Mouse (Mus musculus) MN1 (cell line): Measurements from ENCODE around the gene Dhx33.

Experiments used
- DNase-seq: peaks from one replicate; pipeline ENCODE4 v3.0.0-alpha.2; 2016; ENCODE audit warnings: low spot score

The Dhx33 gene

DNA sequence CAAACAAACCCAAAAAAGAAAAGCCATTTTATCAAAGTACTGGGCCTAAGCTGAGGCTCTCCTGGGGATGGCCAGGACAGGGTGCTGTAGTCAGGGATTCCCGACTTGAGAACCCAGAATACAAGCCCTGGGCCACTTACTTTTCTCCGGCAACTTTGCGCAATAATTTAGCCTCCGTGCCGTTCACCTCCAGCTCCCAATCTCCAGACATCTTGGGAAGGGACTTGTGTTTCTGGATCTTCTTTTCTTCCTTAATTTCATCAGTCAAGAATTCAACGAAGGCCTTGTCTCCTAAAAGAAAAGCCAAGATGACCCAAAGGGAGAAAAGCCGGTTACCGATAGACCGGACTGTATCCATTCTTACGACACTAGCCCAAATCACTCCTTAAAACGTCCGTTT, 22.2 kb downstream of the Dhx33 start:
- DNase-seq, result peak; percentile 11

DNA sequence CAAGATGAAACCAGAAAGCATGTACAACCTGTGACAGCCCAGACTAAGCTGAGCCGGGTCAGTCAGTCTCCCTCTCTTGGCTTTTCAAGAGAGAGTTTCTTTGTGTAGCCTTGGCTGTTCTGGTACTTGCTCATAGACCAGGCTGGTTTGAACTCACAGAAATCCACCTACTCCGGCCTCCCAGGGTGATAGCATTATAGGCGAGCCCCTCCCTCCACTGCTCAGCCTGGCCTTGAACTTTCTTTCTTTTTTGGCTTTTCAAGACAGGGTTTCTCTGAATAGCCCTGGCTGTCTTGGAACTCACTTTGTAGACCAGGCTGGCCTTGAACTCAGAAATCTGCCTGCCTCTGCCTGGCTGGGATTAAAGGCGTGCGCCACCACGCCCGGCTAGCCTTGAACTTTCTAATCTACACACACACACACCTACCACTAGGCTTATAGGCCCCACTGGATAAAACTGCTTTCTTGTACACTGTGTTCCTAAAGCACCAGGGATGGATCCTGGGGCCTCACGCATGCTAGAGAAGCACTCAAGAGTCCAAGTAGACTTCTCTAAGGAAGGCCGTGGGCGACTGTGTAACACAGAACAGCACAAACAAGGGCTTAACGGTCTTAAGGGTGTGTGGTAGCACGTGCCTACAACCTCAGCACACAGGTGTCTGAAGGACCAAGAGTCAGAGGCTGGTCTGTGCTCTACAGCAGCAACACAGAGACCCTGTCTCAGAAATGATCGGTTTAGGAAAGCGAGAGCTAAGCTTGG, 23.3 kb downstream of the Dhx33 start:
- DNase-seq, result no peak

DNA sequence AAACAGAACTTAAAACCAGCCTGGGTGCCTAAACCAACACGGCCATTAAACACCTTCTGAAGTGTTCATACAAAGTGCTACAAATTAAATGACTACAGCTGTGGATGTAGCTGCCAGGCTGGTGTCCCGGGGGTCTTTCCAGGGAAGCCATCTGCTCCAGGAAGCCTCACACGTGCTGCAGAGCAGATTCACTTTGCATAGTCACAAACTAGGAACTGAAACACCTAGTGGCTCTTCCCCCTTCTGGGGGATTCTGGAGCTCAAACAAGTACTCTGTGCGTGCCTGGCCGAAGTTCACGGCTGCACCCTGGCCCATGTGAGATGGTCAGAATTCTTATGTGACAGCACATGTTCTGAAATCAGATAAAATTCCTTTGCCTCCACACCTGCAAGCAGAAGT, 24.0 kb downstream of the Dhx33 start:
- no peak for DNase-seq

DNA sequence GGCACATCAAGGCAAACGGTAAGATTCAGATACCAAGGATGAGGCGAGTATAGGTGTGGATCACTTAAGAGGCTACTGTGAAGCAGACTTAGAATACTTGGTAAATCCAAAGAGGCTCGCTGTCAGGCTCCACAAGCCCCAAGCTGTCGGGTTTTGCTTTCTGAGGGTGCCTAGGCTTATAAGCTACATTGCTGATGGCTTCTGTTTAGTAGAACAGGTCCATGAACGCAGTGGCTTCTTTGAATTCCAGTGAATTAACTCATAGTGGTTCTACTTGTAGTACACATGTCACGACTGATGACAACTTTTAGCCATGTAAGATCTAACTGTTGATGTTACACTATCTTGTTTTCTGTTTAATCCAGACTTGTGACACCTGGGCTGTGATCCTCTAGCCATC, 26.9 kb downstream of the Dhx33 start:
- no peak for DNase-seq

DNA sequence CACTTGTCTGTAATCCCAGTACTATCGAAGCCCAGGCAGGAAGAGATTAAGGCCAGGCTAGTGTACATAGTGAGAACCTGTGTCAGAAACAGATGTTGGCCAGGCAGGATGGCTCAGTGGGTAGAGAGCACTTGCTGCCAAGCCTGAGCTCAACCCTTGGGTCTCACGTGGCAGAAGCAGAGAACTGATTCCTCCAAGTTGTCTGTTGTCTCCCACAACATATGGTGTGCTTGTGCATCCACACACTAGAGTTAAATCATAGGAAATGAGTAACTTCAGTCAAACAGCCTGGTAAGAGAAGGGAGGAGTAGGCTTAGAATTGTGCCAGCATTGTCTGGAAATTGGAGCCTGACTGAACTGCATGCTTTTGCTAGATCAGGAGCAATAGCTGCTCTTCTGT, 29.0 kb downstream of the Dhx33 start:
- DNase-seq, result no peak

DNA sequence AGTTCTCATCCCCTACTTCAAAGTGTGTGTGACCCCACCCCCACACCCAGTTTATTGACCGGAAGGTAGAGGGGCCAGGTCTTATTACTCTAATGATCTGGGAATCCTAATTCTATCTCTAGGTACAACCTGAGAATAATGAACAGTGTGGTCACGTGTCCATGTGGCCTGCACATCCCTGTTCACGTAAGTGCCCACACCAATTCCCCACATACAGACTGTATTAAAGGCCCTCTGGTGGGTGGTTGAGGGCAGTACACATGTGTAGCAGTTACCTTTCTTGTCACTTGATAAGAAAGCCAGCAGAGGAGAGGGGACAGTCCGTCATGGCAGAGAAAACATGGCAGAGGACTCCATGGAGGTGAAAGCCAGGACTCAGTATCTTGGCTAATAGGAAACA, 30.3 kb downstream of the Dhx33 start:
- peak; percentile 18 for DNase-seq

DNA sequence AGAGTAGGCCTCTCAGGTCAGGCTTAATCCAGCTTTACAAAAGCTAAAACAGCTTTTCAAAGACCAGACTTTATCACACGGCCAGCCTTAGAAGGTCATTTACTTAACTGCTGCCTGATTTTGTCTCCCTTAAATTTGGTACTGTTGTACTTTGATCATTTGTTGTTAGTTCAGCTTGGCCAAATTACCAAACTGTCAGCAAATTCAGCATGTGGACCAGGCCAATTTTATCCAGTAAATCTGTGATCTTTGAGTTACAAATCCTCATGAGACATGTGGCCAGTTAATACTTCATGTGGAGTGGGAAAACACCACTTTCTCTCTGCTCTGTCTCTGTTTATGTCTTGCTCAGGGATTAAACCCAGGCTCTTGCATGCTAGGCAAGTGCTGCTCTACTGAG, 31.7 kb downstream of the Dhx33 start:
- no peak for DNase-seq

DNA sequence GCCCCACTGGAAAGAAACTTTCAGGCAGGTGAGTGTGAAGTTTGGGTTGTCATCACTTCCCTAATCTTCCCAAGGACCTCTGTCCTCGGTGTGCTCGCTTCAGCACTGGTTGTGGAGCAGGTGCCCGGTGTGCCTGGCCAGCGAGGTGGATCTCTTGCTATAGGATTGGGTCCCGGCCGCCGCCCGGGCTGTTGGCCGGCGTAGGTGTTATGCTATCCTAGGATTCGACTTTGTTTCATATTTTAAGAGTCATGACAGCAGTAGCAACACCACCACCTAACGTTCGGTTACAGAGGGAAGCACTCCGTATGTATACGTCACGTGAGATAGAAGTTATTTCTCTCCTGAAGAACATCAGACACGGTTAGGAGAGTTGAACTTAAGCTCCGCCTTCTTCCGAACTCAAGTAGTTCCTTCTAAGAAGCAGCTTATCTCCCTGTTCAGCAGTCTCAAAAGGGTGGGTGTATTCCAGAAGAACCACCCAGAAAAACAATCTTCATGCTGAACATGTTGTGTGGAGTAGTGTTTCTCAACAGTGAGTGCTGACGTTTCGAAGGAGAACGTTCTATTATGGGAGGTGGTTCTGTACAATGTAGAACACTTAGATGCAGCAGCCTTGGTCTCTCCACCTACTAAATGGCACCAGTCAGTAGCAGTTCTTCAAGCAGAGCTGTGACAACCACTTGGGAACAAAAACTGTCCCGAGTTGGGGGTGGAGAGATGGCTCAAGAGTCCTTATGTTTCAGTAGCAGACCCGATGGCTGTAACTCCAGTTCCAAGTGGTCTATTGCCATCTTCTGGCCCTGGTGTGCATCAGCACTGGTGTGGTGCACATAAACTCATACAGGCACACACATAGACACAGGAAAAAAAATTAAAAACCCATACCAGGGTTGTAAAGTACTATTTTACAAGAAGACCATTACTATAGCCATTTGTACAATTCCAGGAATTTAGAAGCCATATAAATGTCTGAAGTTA, 33.4 kb downstream of the Dhx33 start:
- DNase-seq, result no peak

DNA sequence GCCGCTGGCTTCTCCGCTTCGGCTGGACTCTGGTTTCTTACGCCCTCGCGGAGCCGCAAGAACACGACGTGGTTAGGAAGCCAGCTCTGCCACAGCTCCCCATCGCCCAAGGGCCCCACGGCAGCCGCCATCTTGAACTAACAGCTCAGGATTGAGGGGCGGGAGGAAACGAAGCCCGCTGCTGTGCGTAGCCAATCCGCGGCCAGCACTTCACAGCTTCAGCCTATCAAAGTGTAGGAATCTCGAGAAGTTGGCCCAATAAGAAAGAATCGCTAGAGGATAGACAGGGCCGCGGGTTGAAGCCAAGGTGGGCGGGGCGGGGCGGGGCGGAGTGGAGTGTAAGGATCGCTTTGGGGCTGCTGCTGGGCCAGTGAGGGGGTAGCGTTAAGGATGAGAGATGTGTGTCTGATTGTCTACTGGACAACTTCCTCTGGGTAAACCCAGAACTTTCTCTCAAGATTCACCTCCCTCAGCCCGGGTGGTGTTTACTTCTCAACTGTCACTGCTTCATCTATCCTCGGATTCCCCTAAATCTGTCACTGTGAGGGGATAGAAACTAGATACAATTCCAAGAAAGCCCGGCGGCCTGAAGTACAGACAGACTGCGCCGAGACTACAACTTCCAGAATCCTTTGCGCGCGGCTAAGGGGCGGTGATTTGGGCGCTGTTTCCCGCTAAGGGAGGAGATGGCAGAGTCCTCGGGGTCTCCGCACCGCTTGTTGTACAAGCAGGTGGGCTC, 34.2 kb downstream of the Dhx33 start, which contains the start of the genes Nup88 and Rpain:
Gene Nup88, minus strand, starts transcription at position 153 of the 739 bp plus-strand sequence.
Gene Rpain, plus strand, starts transcription at position 393 of the 739 bp plus-strand sequence.
- peak; percentile 97 for DNase-seq

DNA sequence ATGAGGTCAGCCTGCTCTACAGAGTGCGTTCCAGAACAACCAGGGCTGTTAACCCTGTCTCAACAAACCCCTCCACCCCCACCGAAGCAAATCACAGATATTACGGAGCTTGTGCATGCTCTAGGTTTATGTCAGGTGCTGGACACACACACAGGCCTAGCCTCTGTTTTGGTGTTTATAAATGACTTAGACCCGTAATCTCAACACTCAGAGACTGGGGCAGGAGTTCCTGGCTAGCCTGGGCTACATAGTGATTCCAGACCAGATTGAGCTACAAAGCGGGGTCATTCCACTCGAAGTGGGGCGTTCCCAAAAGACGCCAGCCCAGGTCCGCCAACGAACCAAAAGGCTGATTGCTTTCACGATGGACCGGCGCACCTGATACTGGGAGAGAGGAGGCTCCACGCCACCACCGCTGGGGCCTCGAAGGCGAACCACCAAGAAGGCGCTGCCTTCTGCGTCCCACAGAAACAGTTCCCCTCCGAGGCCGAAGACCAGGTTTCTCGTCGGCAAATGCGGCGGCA, 34.9 kb downstream of the Dhx33 start:
- DNase-seq, result peak; percentile 58

DNA sequence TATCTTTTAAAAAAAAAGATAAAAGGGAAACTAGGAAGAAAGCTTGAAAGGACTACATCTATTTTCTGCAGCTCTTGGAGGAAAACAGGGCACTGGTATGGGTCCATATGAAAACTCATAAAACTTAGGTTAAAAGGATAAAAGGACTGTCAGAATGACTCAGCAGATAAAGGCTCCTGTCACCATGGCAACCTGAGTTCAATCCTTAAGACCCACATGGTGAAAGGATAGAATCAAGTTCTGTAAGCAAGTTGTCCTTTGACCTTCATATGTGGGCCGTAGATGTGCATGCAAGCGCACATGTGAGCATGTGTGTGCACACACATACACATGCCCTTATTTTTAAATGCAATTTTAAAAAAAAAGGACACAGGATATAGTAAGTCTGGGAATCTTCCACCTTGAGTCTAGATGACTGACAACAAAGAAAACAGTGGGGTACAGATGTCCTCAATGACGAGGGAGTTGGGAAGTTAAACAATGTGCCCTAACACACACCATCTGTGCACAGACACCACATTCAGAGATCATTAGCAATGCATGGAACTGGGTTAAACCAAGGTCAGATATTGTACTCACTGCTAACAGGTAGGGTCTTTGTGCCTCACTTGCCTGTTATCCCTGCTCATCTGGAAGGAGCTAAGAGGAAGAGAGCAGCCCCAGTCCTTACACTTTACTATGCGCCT, 39.9 kb downstream of the Dhx33 start:
- DNase-seq, result peak; percentile 26

DNA sequence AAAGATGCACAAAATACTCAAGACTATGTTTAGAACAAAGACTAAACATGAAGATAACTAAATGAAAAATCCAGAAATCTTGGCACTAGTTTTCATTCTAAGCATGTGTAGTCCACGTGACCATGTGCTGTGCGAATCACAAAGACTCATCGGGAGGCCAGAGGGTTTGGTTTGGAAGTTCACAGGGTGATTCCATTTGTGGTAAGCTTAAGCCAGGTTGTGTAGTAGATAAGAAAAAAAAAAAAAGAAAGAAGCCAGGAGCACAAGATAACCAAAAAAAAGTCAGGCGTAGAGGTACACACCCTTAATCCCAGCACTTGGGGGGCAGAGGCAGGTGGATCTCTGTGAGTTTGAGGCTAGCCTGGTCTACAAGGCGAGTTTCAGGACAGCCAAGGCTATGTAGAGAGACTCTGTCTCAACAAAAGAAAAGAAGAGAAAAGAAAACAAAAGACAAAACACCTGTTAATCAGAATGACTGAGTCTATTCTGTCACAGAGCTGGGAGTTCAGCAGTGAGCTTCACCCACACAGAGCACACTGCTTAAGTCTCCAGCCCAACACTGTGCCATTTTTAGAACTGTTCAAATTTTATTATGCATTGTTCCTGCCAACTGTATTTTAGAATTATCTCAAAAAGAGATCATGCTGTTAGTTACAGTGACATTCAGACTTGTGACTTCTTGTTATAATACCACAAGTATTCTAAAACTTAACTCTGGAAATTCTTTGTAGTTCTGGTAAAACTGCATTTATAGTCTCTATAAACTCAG, 43.3 kb downstream of the Dhx33 start:
- DNase-seq, result no peak

DNA sequence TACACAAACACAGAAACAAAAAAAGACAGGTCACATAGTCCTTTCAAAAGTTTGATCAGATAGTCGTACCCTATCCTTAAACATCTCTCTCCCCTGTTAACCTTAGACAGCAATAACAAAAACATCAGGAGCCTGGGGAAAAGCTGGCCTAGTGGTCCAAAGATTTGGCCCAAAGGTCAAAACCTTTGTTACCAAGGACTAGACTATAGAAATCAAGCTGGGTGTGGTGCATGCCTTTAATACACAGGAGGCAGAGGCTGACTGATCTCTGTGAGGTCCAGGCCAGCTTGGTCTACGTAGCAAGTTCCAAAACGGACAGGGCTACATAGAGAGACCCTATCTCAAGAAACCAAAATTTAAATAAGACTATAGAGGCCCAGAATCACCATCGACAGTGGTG, 49.5 kb downstream of the Dhx33 start:
- no peak for DNase-seq

DNA sequence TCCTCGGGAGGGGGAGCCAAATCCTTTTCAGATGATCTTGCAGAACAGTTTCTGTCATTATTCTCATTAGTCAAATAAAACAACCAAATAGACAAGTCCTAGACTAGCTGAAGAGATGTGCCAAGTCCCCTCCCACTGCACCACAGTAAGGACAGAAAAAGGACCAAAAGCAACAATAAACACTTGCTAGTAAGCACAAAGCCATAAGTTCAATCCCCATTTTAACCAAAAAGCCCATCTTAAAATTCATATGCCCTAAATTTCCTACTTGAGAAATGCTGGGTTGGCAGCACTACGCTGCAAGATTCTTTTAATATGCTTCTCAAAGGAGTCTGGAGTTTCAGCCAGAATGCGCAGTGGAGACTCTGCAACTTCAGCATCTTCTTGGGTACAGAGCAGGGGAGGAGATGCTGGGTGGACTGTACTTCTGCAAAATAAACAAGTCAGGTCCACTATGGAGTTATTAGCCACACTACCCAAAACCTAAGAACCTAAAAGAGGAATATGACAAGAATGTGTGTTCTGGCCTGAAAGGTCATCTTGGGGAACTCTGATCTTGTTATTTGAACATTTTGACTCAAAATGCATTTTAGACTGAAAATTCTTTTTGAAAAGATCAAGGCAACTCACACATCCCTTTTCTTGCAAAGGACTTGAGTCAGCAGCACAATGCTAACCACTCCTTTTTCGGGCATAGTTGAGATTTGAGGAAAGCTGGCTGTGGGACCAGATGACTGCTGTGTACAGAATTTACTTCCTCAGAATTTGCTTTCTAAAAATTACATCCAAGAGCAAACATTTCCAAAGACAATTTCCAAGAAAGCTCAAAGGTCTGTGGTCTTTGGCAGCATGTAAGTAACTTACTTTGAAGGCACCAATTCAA, 59.1 kb downstream of the Dhx33 start:
- no peak for DNase-seq

DNA sequence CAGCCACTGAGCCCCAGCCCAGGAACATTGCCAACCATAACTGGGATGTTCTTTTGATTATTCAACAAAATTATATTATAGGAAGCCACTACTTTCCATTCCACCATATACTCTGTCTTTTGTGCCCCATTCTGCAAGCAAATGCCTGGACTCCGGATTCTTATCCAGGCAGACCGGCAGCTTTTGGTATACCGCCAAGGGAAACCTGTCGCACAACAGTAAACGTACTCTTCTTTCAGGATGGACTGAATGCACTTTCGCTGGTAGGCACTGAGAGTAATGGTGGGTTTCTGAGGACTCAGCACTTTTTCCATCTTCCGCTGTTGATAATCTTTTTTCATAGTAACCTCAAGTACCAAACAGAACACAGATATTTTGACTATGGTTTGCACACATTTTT, 60.6 kb downstream of the Dhx33 start:
- no peak for DNase-seq

DNA sequence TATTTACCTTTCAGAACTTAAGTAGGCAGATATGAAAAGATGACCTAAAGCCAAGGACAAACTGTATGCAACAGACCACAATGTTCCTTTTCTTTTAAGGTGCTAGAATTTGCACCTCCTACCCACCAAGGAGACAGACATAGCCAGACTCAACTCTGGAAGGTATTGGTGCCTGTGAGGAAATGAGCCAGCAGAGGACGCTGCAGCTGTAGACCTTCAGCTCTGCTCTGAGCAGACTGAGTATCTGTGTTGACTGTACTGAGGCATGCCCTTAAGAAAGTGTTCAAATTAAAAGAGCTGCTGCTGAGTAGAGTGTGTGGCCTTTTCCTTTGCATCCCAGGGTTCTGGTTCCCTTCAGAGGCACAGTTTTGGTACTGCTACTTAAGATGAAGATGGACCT, 61.6 kb downstream of the Dhx33 start:
- no peak for DNase-seq

DNA sequence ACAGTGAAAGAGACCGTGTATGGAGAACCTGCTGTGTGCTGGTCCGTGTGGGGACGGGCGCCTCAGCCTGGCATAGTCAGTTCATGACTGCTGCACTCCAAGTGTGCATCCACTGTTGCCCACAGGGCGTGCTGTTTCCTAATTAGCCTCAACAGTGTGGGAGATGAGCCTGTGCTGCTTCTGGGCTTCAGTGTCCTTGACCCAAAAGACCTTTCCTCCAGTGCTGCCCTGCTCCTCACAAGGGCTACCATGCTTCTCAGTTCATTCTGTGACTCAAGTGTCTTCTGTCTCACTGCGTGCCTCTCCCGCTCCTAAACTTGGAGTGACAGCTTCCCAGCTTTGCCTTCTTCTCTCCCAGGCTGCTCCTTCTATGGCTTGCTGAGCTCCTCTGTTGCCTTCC, 68.9 kb downstream of the Dhx33 start:
- no peak for DNase-seq
